Mouse (Mus musculus): ENCODE results near the gene Rab1a. TPM values are rescaled to one million over a fixed set of nuclear protein-coding genes. Genes with fewer than 3 reads are reported as not detected.
A peak's percentile ranks its signal among the peaks of the same experiment; 100 is the strongest.
"Not testable (repeated sequence)": the region's sequence is repeated elsewhere in the genome, so short reads cannot be mapped to it uniquely, and the experiment has no call there.

Gene Rab1a
- total and polyA plus RNA-seq, 2 experiments from 2014 or later = 112 to 300 TPM

- DNase-seq (ENCODE audit: low spot score) (no peak), ATAC-seq (ENCODE audit: low FRiP score) (no peak)
- TF ChIP-seq CTCF (IDR thresholded peaks at IDR 0.05) = no peak
- Histone ChIP-seq H3K27me3 (ENCODE audit: insufficient read depth, low read length) (no peaks in the 10 kb centered on the region), H3K4me3 (ENCODE audit: low read depth, low read length) (no peak overlapping the region), H3K9ac (replicated peaks; ENCODE audit: low read length, poor library complexity, severe bottlenecking) (no peak overlapping the region), H3K4me2 (ENCODE audit: low read depth, low read length, poor library complexity, severe bottlenecking) (no peak overlapping the region), H3K9me3 (ENCODE audit: low read length) (no peaks in the 10 kb centered on the region), H3K27ac (ENCODE audit: low read depth, low read length) (no peak overlapping the region), H3K36me3 (ENCODE audit: insufficient read depth, low read length) (no peaks in the 10 kb centered on the region), H3K4me1 (ENCODE audit: insufficient read depth, low read length) (no peaks in the 10 kb centered on the region)
- WGBS = 88% methylated on average over 2 of the region's 2 CpGs
These were observed 10.6 kb downstream of the Rab1a start for GRCm38 (mm10) chr11:20211838-20212237.

DNA sequence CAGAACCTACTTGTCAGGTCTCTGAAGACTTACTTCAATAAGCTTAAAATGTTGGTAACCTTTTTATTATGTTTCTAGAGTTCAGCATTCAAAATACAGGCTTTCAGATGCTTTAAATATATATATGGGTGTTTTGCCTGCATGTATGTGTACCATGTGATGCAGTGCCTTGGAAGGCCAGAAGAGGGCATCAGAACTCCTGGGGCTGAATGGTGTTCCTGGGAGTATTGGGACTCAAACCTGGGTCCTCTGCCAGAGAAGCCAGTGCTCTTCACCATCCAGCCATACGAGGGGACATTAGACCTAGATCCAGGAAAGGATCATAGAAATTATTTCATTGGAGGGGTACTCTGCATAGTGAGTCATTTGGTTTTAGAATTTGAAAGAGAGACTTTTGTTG, 13.5 kb downstream of the Rab1a start:
- Histone ChIP-seq H3K36me3 (ENCODE audit: insufficient read depth, low read length) (peaks cover 11% of the 10 kb centered on the region), H3K27ac (ENCODE audit: low read depth, low read length) (no peak overlapping the region), H3K4me1 (ENCODE audit: insufficient read depth, low read length) (no peaks in the 10 kb centered on the region), H3K4me2 (ENCODE audit: low read depth, low read length, poor library complexity, severe bottlenecking) (no peak overlapping the region), H3K9me3 (ENCODE audit: low read length) (no peaks in the 10 kb centered on the region), H3K27me3 (ENCODE audit: insufficient read depth, low read length) (no peaks in the 10 kb centered on the region), H3K9ac (replicated peaks; ENCODE audit: low read length, poor library complexity, severe bottlenecking) (no peak overlapping the region), H3K4me3 (ENCODE audit: low read depth, low read length) (no peak overlapping the region)
- ATAC-seq (ENCODE audit: low FRiP score) (no peak), DNase-seq (ENCODE audit: low spot score) (no peak)
- TF ChIP-seq CTCF (IDR thresholded peaks at IDR 0.05) = peak; percentile 43
- 100% methylated on average over 1 of the region's 1 CpGs for WGBS

DNA sequence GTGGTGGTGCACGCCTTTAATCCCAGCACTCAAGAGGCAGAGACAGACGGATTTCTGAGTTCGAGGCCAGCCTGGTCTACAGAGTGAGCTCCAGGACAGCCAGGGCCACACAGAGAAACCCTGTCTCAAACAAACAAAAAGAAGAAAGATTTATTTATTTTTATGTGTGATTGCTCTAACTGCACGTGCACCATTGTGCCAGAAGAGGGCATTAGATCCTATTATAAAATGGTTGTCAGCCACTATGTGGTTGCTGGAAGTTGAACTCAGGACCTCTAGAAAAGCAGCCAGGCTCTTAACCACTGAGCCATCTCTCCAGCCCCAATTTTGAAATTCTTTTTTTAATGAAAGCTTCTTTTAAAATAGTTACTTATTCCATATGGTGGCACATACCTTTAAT, 15.2 kb downstream of the Rab1a start:
- Histone ChIP-seq H3K4me3 (ENCODE audit: low read depth, low read length) (no peak overlapping the region), H3K36me3 (ENCODE audit: insufficient read depth, low read length) (peaks cover 11% of the 10 kb centered on the region)

DNA sequence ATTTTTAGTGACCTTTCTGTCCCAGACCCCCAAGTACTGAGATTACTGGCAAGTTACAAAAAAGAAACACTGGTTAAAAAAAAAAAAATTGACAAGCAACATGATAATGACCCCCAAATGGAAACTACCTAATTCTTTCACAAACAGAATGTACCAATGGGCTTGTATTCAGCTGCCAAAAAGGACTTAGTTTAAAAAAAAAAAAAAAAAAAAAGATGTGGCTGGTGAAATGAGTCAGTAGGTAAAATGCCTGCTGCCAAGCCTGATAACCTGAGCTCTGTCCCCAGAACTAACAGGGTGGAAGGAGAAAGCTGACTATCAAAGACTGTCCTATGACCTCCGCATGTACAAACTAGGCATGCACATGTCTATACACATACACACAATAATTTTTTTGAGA, 16.0 kb downstream of the Rab1a start:
- DNase-seq (ENCODE audit: low spot score) (no peak), ATAC-seq (ENCODE audit: low FRiP score) (no peak)
- H3K4me2 ChIP-seq (ENCODE audit: low read depth, low read length, poor library complexity, severe bottlenecking) = no peak overlapping the region
- H3K27ac ChIP-seq (ENCODE audit: low read depth, low read length) = no peak overlapping the region
- no peak overlapping the region for H3K4me3 ChIP-seq (ENCODE audit: low read depth, low read length)
- H3K36me3 ChIP-seq (ENCODE audit: insufficient read depth, low read length) = peaks cover 11% of the 10 kb centered on the region
- H3K9me3 ChIP-seq (ENCODE audit: low read length) = no peaks in the 10 kb centered on the region
- H3K9ac ChIP-seq (replicated peaks; ENCODE audit: low read length, poor library complexity, severe bottlenecking) = no peak overlapping the region
- TF ChIP-seq CTCF (IDR thresholded peaks at IDR 0.05) = no peak
- WGBS = 100% methylated on average over 1 of the region's 1 CpGs
- no peaks in the 10 kb centered on the region for H3K4me1 ChIP-seq (ENCODE audit: insufficient read depth, low read length)
- no peaks in the 10 kb centered on the region for H3K27me3 ChIP-seq (ENCODE audit: insufficient read depth, low read length)

More for the DNA sequence above, 15.2 kb downstream of the Rab1a start:
- no peak overlapping the region for H3K4me2 ChIP-seq (ENCODE audit: low read depth, low read length, poor library complexity, severe bottlenecking)
- DNase-seq (ENCODE audit: low spot score) (no peak), ATAC-seq (ENCODE audit: low FRiP score) (no peak)
- no peaks in the 10 kb centered on the region for H3K9me3 ChIP-seq (ENCODE audit: low read length)
- H3K27ac ChIP-seq (ENCODE audit: low read depth, low read length) = no peak overlapping the region
- TF ChIP-seq CTCF (IDR thresholded peaks at IDR 0.05) = peak; percentile 43
- no peak overlapping the region for H3K9ac ChIP-seq (replicated peaks; ENCODE audit: low read length, poor library complexity, severe bottlenecking)
- H3K4me1 ChIP-seq (ENCODE audit: insufficient read depth, low read length) = no peaks in the 10 kb centered on the region
- WGBS = 87% methylated on average over 4 of the region's 4 CpGs
- H3K27me3 ChIP-seq (ENCODE audit: insufficient read depth, low read length) = no peaks in the 10 kb centered on the region

GRCm38 (mm10) chr11:20221671-20222070, 20.4 kb downstream of the Rab1a start:
- H3K4me3 ChIP-seq (ENCODE audit: low read depth, low read length); H3K27ac ChIP-seq (ENCODE audit: low read depth, low read length); ATAC-seq (ENCODE audit: low FRiP score); H3K9ac ChIP-seq (replicated peaks; ENCODE audit: low read length, poor library complexity, severe bottlenecking); DNase-seq (ENCODE audit: low spot score); H3K9me3 ChIP-seq (ENCODE audit: low read length); H3K4me1 ChIP-seq (ENCODE audit: insufficient read depth, low read length); H3K27me3 ChIP-seq (ENCODE audit: insufficient read depth, low read length); H3K4me2 ChIP-seq (ENCODE audit: low read depth, low read length, poor library complexity, severe bottlenecking): not testable (repeated sequence)
- H3K36me3 ChIP-seq (ENCODE audit: insufficient read depth, low read length) = peaks cover 29% of the 10 kb centered on the region
- WGBS = no CpG with 5 or more reads among the region's 1 CpGs

DNA sequence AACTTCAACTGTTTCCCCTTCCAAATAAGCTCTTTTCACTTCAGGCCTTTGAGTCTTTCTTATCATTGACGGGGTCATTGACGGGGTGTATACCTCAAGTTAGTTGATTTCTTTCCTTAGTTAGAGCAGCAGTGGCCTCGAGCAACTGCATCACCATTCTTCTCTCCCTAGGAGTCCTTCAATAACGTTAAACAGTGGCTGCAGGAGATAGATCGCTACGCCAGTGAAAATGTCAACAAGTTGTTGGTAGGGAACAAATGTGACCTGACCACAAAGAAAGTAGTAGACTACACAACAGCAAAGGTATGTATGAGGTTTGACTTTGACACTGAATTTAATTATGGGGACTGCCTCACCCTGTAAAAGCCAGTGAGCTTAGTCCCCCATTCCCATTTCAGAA, 23.0 kb downstream of the Rab1a start:
- Histone ChIP-seq H3K27ac (ENCODE audit: low read depth, low read length) (no peak overlapping the region), H3K36me3 (ENCODE audit: insufficient read depth, low read length) (peaks cover 30% of the 10 kb centered on the region)
- no peak for TF ChIP-seq CTCF (IDR thresholded peaks at IDR 0.05)

More for the DNA sequence above, 23.0 kb downstream of the Rab1a start:
- Histone ChIP-seq H3K4me2 (ENCODE audit: low read depth, low read length, poor library complexity, severe bottlenecking) (no peak overlapping the region), H3K4me3 (ENCODE audit: low read depth, low read length) (no peak overlapping the region), H3K9ac (replicated peaks; ENCODE audit: low read length, poor library complexity, severe bottlenecking) (no peak overlapping the region), H3K27me3 (ENCODE audit: insufficient read depth, low read length) (no peaks in the 10 kb centered on the region), H3K9me3 (ENCODE audit: low read length) (no peaks in the 10 kb centered on the region), H3K4me1 (ENCODE audit: insufficient read depth, low read length) (no peaks in the 10 kb centered on the region)
- 80% methylated on average over 6 of the region's 6 CpGs for WGBS
- ATAC-seq (ENCODE audit: low FRiP score) (no peak), DNase-seq (ENCODE audit: low spot score) (no peak)

Data from midbrain, postnatal 0 days (tissue).